Mouse (Mus musculus) hindbrain, embryonic 12.5 days (tissue): Measurements from ENCODE around the gene Hadhb. TPM values are rescaled to one million over a fixed set of nuclear protein-coding genes. Genes with fewer than 3 reads are reported as not detected.
A peak's percentile ranks its signal among the peaks of the same experiment; 100 is the strongest.

Source experiments
- ATAC-seq: fragments of 200-750 bp; cut with Nextera tagmentation; 2 replicates; pipeline ENCODE4 v1.8.0; 2017; ENCODE audit warnings: moderate TSS enrichment; ENCODE audit not compliant: low FRiP score
- H3K27ac ChIP-seq: fragments of 300-500 bp; sonication (generic); 2 replicates; pipeline ENCODE4 v1.5.1; 2016; ENCODE audit warnings: mild to moderate bottlenecking
- H3K27me3 ChIP-seq: fragments of 300-500 bp; sonication (generic); 2 replicates; pipeline ENCODE4 v1.6.1; 2016; ENCODE audit warnings: mild to moderate bottlenecking
- H3K36me3 ChIP-seq: fragments of 300-500 bp; sonication (generic); 2 replicates; pipeline ENCODE4 v1.6.1; 2016; ENCODE audit warnings: mild to moderate bottlenecking
- H3K4me1 ChIP-seq: fragments of 300-500 bp; sonication (generic); 2 replicates; pipeline ENCODE4 v1.6.1; 2016
- H3K4me2 ChIP-seq: fragments of 300-500 bp; sonication (generic); replicated peaks from 2 replicates; pipeline ENCODE4 v1.6.1; 2016; ENCODE audit warnings: mild to moderate bottlenecking
- H3K4me3 ChIP-seq: fragments of 300-500 bp; sonication (generic); 2 replicates; pipeline ENCODE4 v1.5.1; 2016; ENCODE audit warnings: mild to moderate bottlenecking
- H3K9ac ChIP-seq: fragments of 300-500 bp; sonication (generic); 2 replicates; pipeline ENCODE4 v1.6.1; 2016; ENCODE audit warnings: mild to moderate bottlenecking, moderate library complexity
- H3K9me3 ChIP-seq: fragments of 300-500 bp; sonication (generic); replicated peaks from 2 replicates; pipeline ENCODE4 v1.6.1; 2016; ENCODE audit warnings: mild to moderate bottlenecking
- WGBS: fragments of 180-500 bp; shearing (Covaris S2); methylation state at CpG from one replicate; pipeline ENCODE4 v1.1.7; 2016; 5-methylcytosine and 5-hydroxymethylcytosine counted together
- polyA plus RNA-seq: library from polyadenylated mRNA; unstranded; fragments of >200 nt; fragmentation: Nextera tagmentation; extraction: Ambion mirVana; gene quantifications from 2 replicates; pipeline ENCODE4 v1.2.1, GENCODE M21; 2016

Hadhb gene
- 84.8 and 87.7 TPM in 2 replicates for polyA plus RNA-seq

DNA sequence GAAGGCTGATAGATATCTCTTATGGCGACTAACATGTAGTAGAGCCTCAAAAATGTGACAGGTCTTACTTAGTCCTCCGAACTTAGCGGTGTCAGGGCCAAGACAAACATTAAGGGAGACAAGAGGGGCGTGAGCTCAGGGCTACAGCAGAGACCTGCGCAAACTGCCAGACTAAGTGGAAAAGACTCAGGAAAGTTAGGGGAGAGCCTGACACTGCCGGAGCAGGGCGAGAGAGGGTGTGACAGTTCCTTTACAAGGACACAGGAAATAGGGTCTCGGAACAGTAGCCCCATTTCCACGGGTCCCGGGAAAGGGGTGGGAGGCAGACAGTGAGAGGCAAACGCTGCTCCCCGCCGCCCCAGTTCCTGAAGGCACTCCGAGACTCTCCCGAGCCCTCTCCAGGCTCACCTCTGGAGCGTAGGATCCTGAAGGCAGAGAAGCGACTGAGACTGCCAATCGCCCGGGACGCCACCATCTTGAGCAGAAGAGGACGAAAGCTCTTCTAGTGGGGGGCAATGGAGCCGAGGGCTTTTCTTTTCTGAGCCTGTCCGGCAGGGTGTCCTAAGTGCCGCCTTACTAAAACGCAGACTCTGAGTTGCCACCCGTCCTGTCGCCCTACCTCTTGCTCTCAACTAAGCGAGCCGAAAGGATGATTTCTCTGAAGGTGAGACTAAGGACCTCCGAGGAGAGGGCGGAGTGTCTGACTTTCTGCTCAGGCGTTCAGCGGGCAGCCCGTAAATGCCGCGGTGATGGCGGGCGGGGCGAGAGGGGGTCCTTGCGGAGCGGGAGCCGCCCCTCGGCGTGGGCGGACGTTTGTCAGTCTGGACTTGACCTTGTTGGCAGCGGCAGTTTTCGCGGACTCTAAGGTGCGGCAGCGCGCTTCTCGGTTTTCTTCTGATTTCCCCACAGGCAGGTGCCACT lies at the start of gene Hadhb, which contains the start of gene Hadha:
TSS of gene Hadhb (plus strand) at position 775 of the 921 bp plus-strand sequence.
TSS of gene Hadha (minus strand) at position 689 of the 921 bp plus-strand sequence.
- Histone ChIP-seq H3K4me1 (peaks cover 17% of the 10 kb centered on the region), H3K9ac (peak within 1 kb of the TSS; percentile 86), H3K9me3 (no peaks in the 10 kb centered on the region), H3K4me2 (peak within 1 kb of the TSS; percentile 77), H3K27ac (peak within 1 kb of the TSS; percentile 81), H3K4me3 (peak within 1 kb of the TSS; percentile 74), H3K27me3 (no peaks in the 10 kb centered on the region), H3K36me3 (no peaks in the 10 kb centered on the region)
- under 1% methylated on average over 53 of the region's 53 CpGs for WGBS
- peak; percentile 90 for ATAC-seq

GRCm38 (mm10) chr5:30105668-30106300 lies 49.3 kb upstream of the Hadhb start, which contains the start of gene 3110082J24Rik:
Gene 3110082J24Rik (minus strand): TSS chr5:30106086.
- under 1% methylated on average over 27 of the region's 29 CpGs for WGBS
- Histone ChIP-seq H3K9ac (peak within 1 kb of the TSS; percentile 84), H3K27me3 (peaks cover 32% of the 10 kb centered on the region), H3K27ac (peak within 1 kb of the TSS; percentile 88), H3K4me3 (peak within 1 kb of the TSS; percentile 76), H3K9me3 (0 out of 2 replicates have a peak, but pooled peaks cover 6% of the 10 kb centered on the region), H3K4me1 (peaks cover 55% of the 10 kb centered on the region), H3K4me2 (peak within 1 kb of the TSS; percentile 78), H3K36me3 (no peaks in the 10 kb centered on the region)
- peak; percentile 38 for ATAC-seq

- H3K4me2 ChIP-seq, result peak overlapping the region; percentile 78
Observed at GRCm38 (mm10) chr5:30106756-30107155, 48.3 kb upstream of the Hadhb start.

GRCm38 (mm10) chr5:30107186-30107585 lies 47.9 kb upstream of the Hadhb start:
- no peaks in the 10 kb centered on the region for H3K36me3 ChIP-seq
- 0% methylated on average over 7 of the region's 7 CpGs for WGBS
- peak overlapping the region; percentile 78 for H3K4me2 ChIP-seq
- H3K27ac ChIP-seq, result peak overlapping the region; percentile 88
- peak overlapping the region; percentile 76 for H3K4me3 ChIP-seq
- H3K9me3 ChIP-seq, result no peaks in the 10 kb centered on the region
- peak; percentile 65 for ATAC-seq
- peaks cover 36% of the 10 kb centered on the region for H3K27me3 ChIP-seq
- peak overlapping the region; percentile 84 for H3K9ac ChIP-seq
- peaks cover 65% of the 10 kb centered on the region for H3K4me1 ChIP-seq

More at GRCm38 (mm10) chr5:30106756-30107155, 48.3 kb upstream of the Hadhb start:
- Histone ChIP-seq H3K27me3 (peaks cover 32% of the 10 kb centered on the region), H3K9ac (peak overlapping the region; percentile 84), H3K27ac (peak overlapping the region; percentile 88), H3K9me3 (no peaks in the 10 kb centered on the region), H3K36me3 (no peaks in the 10 kb centered on the region), H3K4me3 (peak overlapping the region; percentile 76), H3K4me1 (peaks cover 65% of the 10 kb centered on the region)
- ATAC-seq, result peak; percentile 10; the same call in 1 of the 2 replicates
- 7% methylated on average over 2 of the region's 2 CpGs for WGBS

- H3K36me3 ChIP-seq, result no peaks in the 10 kb centered on the region
- peaks cover 37% of the 10 kb centered on the region for H3K27me3 ChIP-seq
- 3% methylated on average over 5 of the region's 5 CpGs for WGBS
- peak overlapping the region; percentile 78 for H3K4me2 ChIP-seq
- peak; percentile 10; the same call in 1 of the 2 replicates for ATAC-seq
- H3K27ac ChIP-seq, result peak overlapping the region; percentile 88
- peaks cover 65% of the 10 kb centered on the region for H3K4me1 ChIP-seq
- H3K9ac ChIP-seq, result peak overlapping the region; percentile 84
- no peaks in the 10 kb centered on the region for H3K9me3 ChIP-seq
- peak overlapping the region; percentile 76 for H3K4me3 ChIP-seq
Observed at GRCm38 (mm10) chr5:30107611-30108041, 47.4 kb upstream of the Hadhb start.

DNA sequence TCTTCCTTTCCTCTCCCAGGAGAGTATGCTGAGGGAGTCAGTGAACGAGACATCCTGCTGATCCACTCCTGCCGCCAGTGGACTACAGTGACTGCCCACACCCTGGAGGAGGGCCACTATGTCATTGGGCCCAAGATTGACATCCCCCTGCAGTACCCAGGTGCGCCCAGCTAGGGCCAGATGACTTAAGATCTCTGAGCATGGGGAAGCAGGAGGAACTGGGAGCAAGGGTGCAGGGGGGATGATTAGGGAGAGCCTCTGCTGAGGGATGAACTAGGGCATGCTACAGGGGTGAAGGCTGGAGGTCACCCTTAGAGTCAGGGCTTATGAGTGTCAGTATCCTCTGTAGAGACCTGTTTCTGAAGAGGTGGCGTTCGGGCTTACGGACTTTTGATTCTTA lies 46.8 kb upstream of the Hadhb start:
- Histone ChIP-seq H3K9me3 (no peaks in the 10 kb centered on the region), H3K4me1 (peaks cover 65% of the 10 kb centered on the region), H3K27ac (peak overlapping the region; percentile 88), H3K4me2 (peak overlapping the region; percentile 78), H3K36me3 (no peaks in the 10 kb centered on the region), H3K27me3 (peaks cover 37% of the 10 kb centered on the region), H3K4me3 (peak overlapping the region; percentile 76; the same call in 1 of the 2 replicates), H3K9ac (peak overlapping the region; percentile 47; the same call in 1 of the 2 replicates)
- no peak for ATAC-seq
- 54% methylated on average over 6 of the region's 6 CpGs for WGBS

- 30% methylated on average over 2 of the region's 2 CpGs for WGBS
- Histone ChIP-seq H3K27ac (peak overlapping the region; percentile 80), H3K4me2 (peak overlapping the region; percentile 48), H3K4me1 (peaks cover 81% of the 10 kb centered on the region), H3K9me3 (no peaks in the 10 kb centered on the region), H3K4me3 (no peak overlapping the region), H3K9ac (no peak overlapping the region), H3K27me3 (peaks cover 48% of the 10 kb centered on the region), H3K36me3 (0 out of 2 replicates have a peak, but pooled peaks cover 4% of the 10 kb centered on the region)
- ATAC-seq, result no peak
Observed at GRCm38 (mm10) chr5:30109899-30110298, 45.1 kb upstream of the Hadhb start.

- H3K4me1 ChIP-seq, result peaks cover 78% of the 10 kb centered on the region
- H3K9me3 ChIP-seq, result no peaks in the 10 kb centered on the region
- H3K9ac ChIP-seq, result peak overlapping the region; percentile 47
- peaks cover 43% of the 10 kb centered on the region for H3K27me3 ChIP-seq
- peaks cover 4% of the 10 kb centered on the region; the same call in 1 of the 2 replicates for H3K36me3 ChIP-seq
- ATAC-seq, result 0 out of 2 replicates have a peak, but pooled peaks have one; percentile 0
- H3K4me3 ChIP-seq, result peak overlapping the region; percentile 11
- peak overlapping the region; percentile 48 for H3K4me2 ChIP-seq
- 3% methylated on average over 21 of the region's 22 CpGs for WGBS
- H3K27ac ChIP-seq, result peak overlapping the region; percentile 80
Observed at GRCm38 (mm10) chr5:30110371-30111060, 44.5 kb upstream of the Hadhb start.

DNA sequence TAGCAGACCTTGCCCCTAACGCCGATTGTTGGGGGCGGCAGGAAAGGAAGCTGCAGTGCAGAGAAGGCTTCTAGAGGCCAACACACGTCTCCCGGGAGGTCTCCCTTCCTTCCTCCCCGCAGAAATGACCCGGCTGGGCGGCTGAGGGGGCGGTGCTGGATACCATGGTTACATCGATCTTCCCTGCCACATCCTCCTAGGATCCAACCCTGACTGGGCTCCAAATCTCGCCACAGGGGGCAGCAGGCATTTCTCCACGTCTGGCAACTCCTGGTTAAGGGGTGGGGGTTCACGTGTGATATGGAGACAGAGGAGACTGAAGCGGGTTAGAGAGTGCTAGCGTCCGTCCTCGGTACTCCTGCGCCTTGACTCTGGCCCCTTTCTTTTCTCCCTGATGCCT lies 43.9 kb upstream of the Hadhb start:
- Histone ChIP-seq H3K27ac (peak overlapping the region; percentile 80), H3K36me3 (peaks cover 10% of the 10 kb centered on the region), H3K9ac (peak overlapping the region; percentile 46), H3K4me2 (peak overlapping the region; percentile 48), H3K27me3 (peaks cover 38% of the 10 kb centered on the region), H3K4me3 (peak overlapping the region; percentile 11; the same call in 1 of the 2 replicates), H3K9me3 (no peaks in the 10 kb centered on the region), H3K4me1 (peaks cover 72% of the 10 kb centered on the region)
- ATAC-seq, result peak; percentile 26
- WGBS, result 1% methylated on average over 18 of the region's 18 CpGs

- peaks cover 66% of the 10 kb centered on the region for H3K4me1 ChIP-seq
- 0 out of 2 replicates have a peak overlapping the region, but pooled peaks have one; percentile 80 for H3K27ac ChIP-seq
- H3K27me3 ChIP-seq, result peaks cover 32% of the 10 kb centered on the region
- no peaks in the 10 kb centered on the region for H3K9me3 ChIP-seq
- 0 out of 2 replicates have a peak overlapping the region, but pooled peaks have one; percentile 11 for H3K4me3 ChIP-seq
- no peak overlapping the region for H3K9ac ChIP-seq
- H3K4me2 ChIP-seq, result peak overlapping the region; percentile 48
- no peak for ATAC-seq
- WGBS, result 70% methylated on average over 3 of the region's 3 CpGs
- H3K36me3 ChIP-seq, result peaks cover 17% of the 10 kb centered on the region
Observed at GRCm38 (mm10) chr5:30111771-30112170, 43.3 kb upstream of the Hadhb start.

DNA sequence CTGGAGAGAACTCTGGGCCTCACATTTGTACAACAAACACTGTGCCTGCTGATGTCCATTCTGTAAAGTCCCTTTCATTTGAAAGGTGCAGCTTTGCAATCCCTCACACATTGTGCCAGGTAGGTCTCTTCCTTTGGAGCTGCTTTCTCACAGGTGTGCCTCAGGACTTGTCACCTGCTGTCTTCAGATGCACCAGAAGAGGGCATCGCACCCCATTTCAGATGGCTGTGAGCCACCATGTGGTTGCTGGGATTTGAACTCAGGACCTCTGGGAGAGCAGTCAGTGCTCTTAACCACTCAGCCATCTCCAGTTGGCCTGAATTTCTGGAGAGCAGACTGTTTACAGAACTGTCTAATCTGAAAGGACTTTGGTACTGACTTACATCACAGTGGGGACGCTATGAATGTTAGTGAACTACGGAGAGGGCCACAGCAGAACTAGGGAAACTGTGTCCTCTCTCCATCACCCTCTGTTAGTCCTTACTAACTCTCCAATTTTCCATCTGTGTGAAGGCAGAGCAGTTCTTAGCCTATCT lies 42.4 kb upstream of the Hadhb start:
- H3K36me3 ChIP-seq, result peaks cover 25% of the 10 kb centered on the region
- no peak overlapping the region for H3K4me2 ChIP-seq
- no peak overlapping the region for H3K4me3 ChIP-seq
- no peaks in the 10 kb centered on the region for H3K9me3 ChIP-seq
- no peak for ATAC-seq
- no peak overlapping the region for H3K9ac ChIP-seq
- H3K27me3 ChIP-seq, result peaks cover 32% of the 10 kb centered on the region
- H3K27ac ChIP-seq, result no peak overlapping the region
- H3K4me1 ChIP-seq, result peaks cover 58% of the 10 kb centered on the region
- WGBS, result 86% methylated on average over 3 of the region's 3 CpGs
